Mouse (Mus musculus) CH12.LX (cell line): ENCODE measurements around the gene Mettl26. TPM values are rescaled to one million over a fixed set of nuclear protein-coding genes. Genes with fewer than 3 reads are reported as not detected.
A peak's percentile ranks its signal among the peaks of the same experiment; 100 is the strongest.

Source experiments
- DNase-seq: peaks from one replicate; pipeline ENCODE4 v3.0.0-alpha.2; 2013; ENCODE audit errors: extremely low read depth
- H3K27ac ChIP-seq: 2 replicates; pipeline ENCODE4 v1.5.1; 2012; ENCODE audit warnings: low read depth, mild to moderate bottlenecking, control low read depth, moderate library complexity; ENCODE audit not compliant: insufficient read depth
- H3K27me3 ChIP-seq: replicated peaks from 2 replicates; pipeline ENCODE3; 2012; ENCODE audit warnings: inconsistent platforms
- H3K36me3 ChIP-seq, 2 experiments: replicated peaks in 1 of 2; 2 replicates each; pipeline versions ENCODE3 to v1.6.1; 2012; ENCODE audit warnings: inconsistent platforms in 1 of 2, low read length in 1 of 2, mild to moderate bottlenecking in 1 of 2, mixed read lengths in 1 of 2, moderate library complexity in 1 of 2; ENCODE audit not compliant: control insufficient read depth in 1 of 2, insufficient read depth in 1 of 2
- H3K4me1 ChIP-seq, 2 experiments: 2 replicates each; pipeline ENCODE4 v1.6.1; 2012; ENCODE audit warnings: inconsistent platforms in 1 of 2, moderate library complexity in 1 of 2; ENCODE audit not compliant: insufficient read depth in 2 of 2, control insufficient read depth in 1 of 2
- H3K4me2 ChIP-seq: 2 replicates; pipeline ENCODE4 v1.6.1; 2012; ENCODE audit warnings: low read depth, mild to moderate bottlenecking, control low read depth; ENCODE audit not compliant: poor library complexity, insufficient read depth, severe bottlenecking
- H3K4me3 ChIP-seq, 3 experiments: fragments of 150-350 bp in 1 of 3; sonication (generic) in 1 of 3; replicated peaks in 1 of 3; 2 replicates each; pipeline versions ENCODE3 to v1.5.1; 2011 to 2012; ENCODE audit warnings: low read depth in 2 of 3, low read length in 2 of 3, mild to moderate bottlenecking in 2 of 3, moderate library complexity in 2 of 3, control low read depth in 1 of 3, improper control_type of control experiment in 1 of 3, inconsistent platforms in 1 of 3, mixed read lengths in 1 of 3; ENCODE audit not compliant: poor library complexity in 1 of 3
- H3K79me2 ChIP-seq: replicated peaks from 2 replicates; pipeline ENCODE4 v1.6.1; 2012; ENCODE audit warnings: mild to moderate bottlenecking, moderate library complexity; ENCODE audit not compliant: control insufficient read depth, poor library complexity, insufficient read depth, severe bottlenecking; ENCODE audit errors: extremely low read depth
- H3K9ac ChIP-seq: 2 replicates; pipeline ENCODE4 v1.6.1; 2012; ENCODE audit warnings: low read depth, mild to moderate bottlenecking, control low read depth, moderate library complexity; ENCODE audit not compliant: insufficient read depth
- H3K9me3 ChIP-seq: replicated peaks from 2 replicates; pipeline ENCODE3; 2012; ENCODE audit warnings: low read length, inconsistent platforms, mixed read lengths
- CTCF ChIP-seq, 2 experiments: IDR thresholded peaks in 1 of 2; conservative IDR thresholded peaks in 1 of 2; 2 replicates each; pipeline ENCODE4 v1.5.1; 2011 to 2012; ENCODE audit warnings: low read depth in 2 of 2, low read length in 2 of 2, improper control_type of control experiment in 1 of 2, inconsistent platforms in 1 of 2, mild to moderate bottlenecking in 1 of 2, moderate library complexity in 1 of 2
- E2F4 ChIP-seq: IDR thresholded peaks from 2 replicates; pipeline ENCODE4 v1.6.1; 2011; ENCODE audit warnings: low read depth, low read length, improper control_type of control experiment; ENCODE audit not compliant: insufficient replicate concordance
- ETS1 ChIP-seq: conservative IDR thresholded peaks from 2 replicates; pipeline ENCODE4 v1.6.1; 2012; ENCODE audit warnings: low read depth, mild to moderate bottlenecking, inconsistent platforms, low read length, improper control_type of control experiment, moderate library complexity
- GABPA ChIP-seq: IDR thresholded peaks from 2 replicates; pipeline ENCODE4 v1.6.1; 2012; ENCODE audit warnings: low read depth, low read length, improper control_type of control experiment, inconsistent platforms; ENCODE audit not compliant: insufficient replicate concordance
- HCFC1 ChIP-seq: IDR thresholded peaks from 2 replicates; pipeline ENCODE4 v1.6.1; 2012; ENCODE audit warnings: low read depth, mild to moderate bottlenecking, inconsistent platforms, low read length, improper control_type of control experiment
- IRF4 ChIP-seq: IDR thresholded peaks from 2 replicates; pipeline ENCODE4 v1.6.1; 2014; ENCODE audit warnings: low read depth, mild to moderate bottlenecking, inconsistent platforms, low read length, improper control_type of control experiment
- JUN ChIP-seq: IDR thresholded peaks from 2 replicates; pipeline ENCODE4 v1.6.1; 2011; ENCODE audit warnings: low read depth, mild to moderate bottlenecking, low read length, improper control_type of control experiment, moderate library complexity; ENCODE audit not compliant: insufficient read depth
- JUND ChIP-seq: conservative IDR thresholded peaks from 2 replicates; pipeline ENCODE4 v1.6.1; 2011; ENCODE audit warnings: low read depth, low read length, improper control_type of control experiment
- KAT2A ChIP-seq: IDR thresholded peaks from 2 replicates; pipeline ENCODE4 v1.6.1; 2012; ENCODE audit warnings: low read length, improper control_type of control experiment, inconsistent platforms; ENCODE audit not compliant: insufficient replicate concordance
- MAFK ChIP-seq: IDR thresholded peaks from 2 replicates; pipeline ENCODE4 v1.6.1; 2011; ENCODE audit warnings: low read length, improper control_type of control experiment; ENCODE audit not compliant: insufficient replicate concordance
- MAX ChIP-seq: IDR thresholded peaks from 2 replicates; pipeline ENCODE4 v1.6.1; 2011; ENCODE audit warnings: low read length, improper control_type of control experiment
- MAZ ChIP-seq: IDR thresholded peaks from 2 replicates; pipeline ENCODE4 v1.6.1; 2012; ENCODE audit warnings: low read depth, mild to moderate bottlenecking, inconsistent platforms, low read length, improper control_type of control experiment, moderate library complexity
- MXI1 ChIP-seq: IDR thresholded peaks from 2 replicates; pipeline ENCODE4 v1.6.1; 2011; ENCODE audit warnings: mild to moderate bottlenecking, low read depth, low read length, improper control_type of control experiment
- MYC ChIP-seq: IDR thresholded peaks from 2 replicates; pipeline ENCODE4 v1.6.1; 2011; ENCODE audit warnings: low read depth, mild to moderate bottlenecking, improper control_type of control experiment, low read length
- NELFE ChIP-seq: IDR thresholded peaks from 2 replicates; pipeline ENCODE4 v1.6.1; 2011; ENCODE audit warnings: low read depth, low read length, improper control_type of control experiment
- NRF1 ChIP-seq: IDR thresholded peaks from 2 replicates; pipeline ENCODE4 v1.6.1; 2014; ENCODE audit warnings: low read depth, mild to moderate bottlenecking, inconsistent platforms, low read length, improper control_type of control experiment, moderate library complexity
- POLR2AphosphoS2 ChIP-seq: IDR thresholded peaks from 2 replicates; pipeline ENCODE4 v1.6.1; 2011; ENCODE audit warnings: low read depth, low read length, improper control_type of control experiment
- RAD21 ChIP-seq: IDR thresholded peaks from 2 replicates; pipeline ENCODE4 v1.6.1; 2011; ENCODE audit warnings: low read depth, mild to moderate bottlenecking, low read length, improper control_type of control experiment, moderate library complexity
- SIN3A ChIP-seq: IDR thresholded peaks from 2 replicates; pipeline ENCODE4 v1.6.1; 2012; ENCODE audit warnings: low read length, improper control_type of control experiment, inconsistent platforms
- SMC3 ChIP-seq: IDR thresholded peaks from 2 replicates; pipeline ENCODE4 v1.6.1; 2011; ENCODE audit warnings: low read depth, low read length, improper control_type of control experiment
- UBTF ChIP-seq: IDR thresholded peaks from 2 replicates; pipeline ENCODE4 v1.6.1; 2012; ENCODE audit warnings: low read depth, mild to moderate bottlenecking, inconsistent platforms, low read length, improper control_type of control experiment, moderate library complexity
- USF2 ChIP-seq: conservative IDR thresholded peaks from 2 replicates; pipeline ENCODE4 v1.6.1; 2011; ENCODE audit warnings: low read depth, low read length, improper control_type of control experiment
- ZC3H11A ChIP-seq: IDR thresholded peaks from 2 replicates; pipeline ENCODE4 v1.6.1; 2012; ENCODE audit warnings: low read depth, mild to moderate bottlenecking, inconsistent platforms, low read length, improper control_type of control experiment
- dilution Hi-C: fragments of 300-500 bp; cut with MboI; formaldehyde crosslinking; loops from 2 replicates; pipeline ENCODE4 v1.14.3; 2020; ENCODE audit warnings: low sequenced_read_pairs; ENCODE audit not compliant: extremely low pct_unique_long_range_greater_than_20kb, extremely low pct_ligation_motif_present
- in situ Hi-C: fragments of 300-500 bp; cut with MboI; formaldehyde crosslinking; loops from 3 replicates; pipeline ENCODE4 v1.14.3; 2019; ENCODE audit warnings: low sequenced_read_pairs, low pct_ligation_motif_present, low pct_unique_long_range_greater_than_20kb, mixed read lengths
- polyA plus RNA-seq: library from polyadenylated mRNA; unstranded; fragments of >175 nt; gene quantifications from 2 replicates; pipeline ENCODE4 v1.2.1, GENCODE M21; 2012; ENCODE audit warnings: low read depth; ENCODE audit not compliant: insufficient read length
- total RNA-seq, 2 experiments: library from RNA; depleted of rRNA; stranded (reverse); fragments of 300-350 nt in 1 of 2; fragments of >200 nt in 1 of 2; gene quantifications; 2 replicates each; pipeline ENCODE4 v1.2.3; 2012 to 2014

Gene Mettl26
- total and polyA plus RNA-seq, 3 experiments = 29.8 to 52.5 (median 33.0) TPM

GRCm38 (mm10) chr17:25918037-25918750 lies 43.3 kb downstream of the Mettl26 start:
- Histone ChIP-seq H3K4me2 (peak overlapping the region; percentile 41), H3K4me1 (peaks cover 19 to 59% of the 10 kb centered on the region in 2 experiments), H3K9ac (peak overlapping the region; percentile 82), H3K27ac (no peak overlapping the region), H3K79me2 (peaks cover 25% of the 10 kb centered on the region), H3K9me3 (no peaks in the 10 kb centered on the region), H3K27me3 (no peaks in the 10 kb centered on the region), H3K36me3 (peaks cover 8 to 50% of the 10 kb centered on the region in 2 experiments), H3K4me3 (peak overlapping the region; percentile 80 to 99 (median 92))
- DNase-seq = no peak
- in situ Hi-C loops = loop anchor here (5.0 kb wide), 1 partner anchor 36 kb away; the partner anchor contains the start of gene Wfikkn1
- TF ChIP-seq HCFC1 (no peak), JUND (no peak), RAD21 (no peak), MAX (no peak), GABPA (no peak), NELFE (no peak), MAZ (no peak), KAT2A (no peak), POLR2AphosphoS2 (no peak), JUN (no peak), IRF4 (no peak), MAFK (no peak), MXI1 (no peak), ETS1 (no peak), UBTF (no peak), E2F4 (no peak), MYC (no peak)
- dilution Hi-C loops = no loop called here

GRCm38 (mm10) chr17:25919144-25919785 lies 44.4 kb downstream of the Mettl26 start, which contains the start of gene Rab40c:
Gene Rab40c (minus strand): TSS chr17:25919727.
- TF ChIP-seq RAD21 = no peak
- TF ChIP-seq SIN3A = peak; percentile 41; the same call in 1 of the 2 replicates
- TF ChIP-seq NRF1 = peak; percentile 54; the same call in 1 of the 2 replicates
- TF ChIP-seq USF2 = no peak
- TF ChIP-seq ZC3H11A = no peak
- no peak for TF ChIP-seq SMC3
- no peak for TF ChIP-seq CTCF (conservative IDR thresholded peaks at IDR 0.05 in 1 of 2, IDR thresholded peaks at IDR 0.05 in 1 of 2; ENCODE audit: low read depth in 2 of 2, low read length in 2 of 2)
- peak; percentile 19; the same call in 1 of the 2 replicates for TF ChIP-seq HCFC1
- Histone ChIP-seq H3K36me3 (peaks cover 8 to 46% of the 10 kb centered on the region in 2 experiments), H3K27me3 (no peaks in the 10 kb centered on the region), H3K79me2 (peaks cover 22% of the 10 kb centered on the region), H3K4me3 (peak within 1 kb of the TSS; percentile 82 to 99 (median 95)), H3K27ac (peak within 1 kb of the TSS; percentile 86), H3K4me2 (peak within 1 kb of the TSS; percentile 84), H3K4me1 (peaks cover 15 to 48% of the 10 kb centered on the region in 2 experiments), H3K9me3 (no peaks in the 10 kb centered on the region), H3K9ac (peak within 1 kb of the TSS; percentile 82)
- dilution Hi-C loops = no loop called here
- no peak for DNase-seq
- in situ Hi-C loops = loop anchor here (5.0 kb wide), 1 partner anchor 37 kb away; the partner anchor contains the start of gene Wfikkn1
